ENCODE assay signal across 12 mouse cellular contexts in genomic region chr3:137785224-137785623, GRCm38 (mm10).
A peak's percentile ranks its signal among the peaks of the same experiment; 100 is the strongest.
DNase-seq lines count a peak whose midpoint lies in the region; ATAC-seq and TF ChIP-seq lines count a peak whose summit lies in the region.
"Had no signal": no experiment of that assay in that cellular context is flagged by ENCODE, and none has a peak within 500 bp of the region (broad histone marks: within the 10 kb centered on the region; RNA-seq: fewer than 3 reads in every experiment).

No protein-coding gene starts in this region.

- no peaks in the 10 kb centered on the region for H3K9me3 ChIP-seq in ES-E14 (ENCODE audit: control insufficient read depth, insufficient read depth, low read depth, low read length)
- no peaks in the 10 kb centered on the region for H3K9me3 ChIP-seq in embryonic facial prominence, embryonic 10.5 days
- no peaks in the 10 kb centered on the region for H3K9me3 ChIP-seq in heart, embryonic 16.5 days (replicated peaks; ENCODE audit: control insufficient read depth, low read length)
- no peaks in the 10 kb centered on the region for H3K9me3 ChIP-seq in midbrain, embryonic 12.5 days
- H3K9me3 ChIP-seq in liver, embryonic 12.5 days (replicated peaks) = no peaks in the 10 kb centered on the region
- H3K9me3 ChIP-seq: G1E had no signal

- H3K4me2 ChIP-seq in heart, embryonic 16.5 days (ENCODE audit: low read depth, low read length) = peak overlapping the region; percentile 14; the same call in 1 of the 2 replicates
- peak overlapping the region; percentile 30 for H3K4me2 ChIP-seq in midbrain, embryonic 12.5 days (replicated peaks)
- H3K4me2 ChIP-seq in liver, embryonic 12.5 days = no peak overlapping the region

- H3K9ac ChIP-seq in ES-E14 (ENCODE audit: insufficient read depth, low read depth, low read length, poor library complexity, severe bottlenecking) = peak overlapping the region; percentile 54; the same call in 1 of the 2 replicates
- no peak overlapping the region for H3K9ac ChIP-seq in heart, embryonic 16.5 days (ENCODE audit: low read length)
- H3K9ac ChIP-seq in midbrain, embryonic 12.5 days (replicated peaks) = no peak overlapping the region
- no peak overlapping the region for H3K9ac ChIP-seq in liver, embryonic 12.5 days

- in situ Hi-C loops in ES-E14 (cut with MboI; ENCODE audit: low sequenced_read_pairs in 2 of 2, unreplicated experiment in 2 of 2) = loop anchor here in 1 of 2 experiments (25.0 kb wide), 1 partner anchor 352 kb away; the partner anchor contains the start of genes Mttp and Trmt10a

- DNase-seq in ES-E14 (ENCODE audit: low read depth, low spot score) = no peak
- DNase-seq in embryonic facial prominence, embryonic 10.5 days (ENCODE audit: low spot score) = no peak
- DNase-seq in lung, postnatal 36 days = no peak
- no peak for DNase-seq in layer of hippocampus, adult 8-10 months (ENCODE audit: low spot score in 2 of 2)
- DNase-seq: adrenal gland, adult 2 months; cerebellum, adult 8-10 months; left cerebral cortex, postnatal 4 days; thymus, adult 2 months had no signal

- H3K4me3 ChIP-seq in ES-E14 (ENCODE audit: insufficient read depth in 1 of 2, low read depth in 1 of 2, low read length in 2 of 2, poor library complexity in 1 of 2, severe bottlenecking in 1 of 2) = no peak overlapping the region
- H3K4me3 ChIP-seq in embryonic facial prominence, embryonic 10.5 days = no peak overlapping the region
- H3K4me3 ChIP-seq in heart, embryonic 16.5 days (ENCODE audit: low read length) = no peak overlapping the region
- no peak overlapping the region for H3K4me3 ChIP-seq in midbrain, embryonic 12.5 days
- H3K4me3 ChIP-seq in liver, embryonic 12.5 days = no peak overlapping the region

- WGBS in embryonic facial prominence, embryonic 10.5 days = 72% methylated on average over 7 of the region's 7 CpGs
- WGBS in heart, embryonic 16.5 days = 48% methylated on average over 7 of the region's 7 CpGs
- 34% methylated on average over 7 of the region's 7 CpGs for WGBS in midbrain, embryonic 12.5 days
- 69% methylated on average over 7 of the region's 7 CpGs for WGBS in liver, embryonic 12.5 days (ENCODE audit: insufficient replicate concordance)

- peak overlapping the region; percentile 24; the same call in 1 of the 2 replicates for H3K27ac ChIP-seq in ES-E14 (ENCODE audit: insufficient read depth, low read depth, low read length, poor library complexity, severe bottlenecking)
- H3K27ac ChIP-seq in embryonic facial prominence, embryonic 10.5 days (replicated peaks) = peak overlapping the region; percentile 59; the same call in 1 of the 2 replicates
- 0 out of 2 replicates have a peak overlapping the region, but pooled peaks have one; percentile 11 for H3K27ac ChIP-seq in heart, embryonic 16.5 days (ENCODE audit: low read length)
- H3K27ac ChIP-seq in midbrain, embryonic 12.5 days (replicated peaks) = peak overlapping the region; percentile 75
- no peak overlapping the region for H3K27ac ChIP-seq in liver, embryonic 12.5 days

- no peaks in the 10 kb centered on the region for H3K36me3 ChIP-seq in ES-E14 (ENCODE audit: control insufficient read depth, insufficient read depth, low read length, poor library complexity, severe bottlenecking)
- no peaks in the 10 kb centered on the region for H3K36me3 ChIP-seq in embryonic facial prominence, embryonic 10.5 days (replicated peaks)
- H3K36me3 ChIP-seq in heart, embryonic 16.5 days (ENCODE audit: control insufficient read depth, insufficient read depth) = no peaks in the 10 kb centered on the region
- H3K36me3 ChIP-seq in midbrain, embryonic 12.5 days = no peaks in the 10 kb centered on the region
- no peaks in the 10 kb centered on the region for H3K36me3 ChIP-seq in liver, embryonic 12.5 days
- H3K36me3 ChIP-seq: G1E had no signal

- peaks cover 8 to 11% of the 10 kb centered on the region in 2 experiments for H3K4me1 ChIP-seq in ES-E14 (ENCODE audit: control insufficient read depth in 2 of 2, insufficient read depth in 2 of 2, low read length in 2 of 2, poor library complexity in 1 of 2)
- H3K4me1 ChIP-seq in embryonic facial prominence, embryonic 10.5 days = peaks cover 16% of the 10 kb centered on the region
- peaks cover 6% of the 10 kb centered on the region; the same call in 1 of the 2 replicates for H3K4me1 ChIP-seq in heart, embryonic 16.5 days (ENCODE audit: control insufficient read depth, insufficient read depth, low read length)
- peaks cover 21% of the 10 kb centered on the region for H3K4me1 ChIP-seq in midbrain, embryonic 12.5 days
- peaks cover 9% of the 10 kb centered on the region for H3K4me1 ChIP-seq in liver, embryonic 12.5 days

- peaks cover 17% of the 10 kb centered on the region for H3K27me3 ChIP-seq in embryonic facial prominence, embryonic 10.5 days (replicated peaks; ENCODE audit: low read depth, poor library complexity, severe bottlenecking)
- H3K27me3 ChIP-seq in heart, embryonic 16.5 days (ENCODE audit: control insufficient read depth, insufficient read depth, low read length) = no peaks in the 10 kb centered on the region
- H3K27me3 ChIP-seq in midbrain, embryonic 12.5 days = 0 out of 2 replicates have a peak, but pooled peaks cover 3% of the 10 kb centered on the region
- H3K27me3 ChIP-seq in liver, embryonic 12.5 days (replicated peaks) = peaks cover 21% of the 10 kb centered on the region

- peak; percentile 72 for ATAC-seq in heart, embryonic 16.5 days (replicated peaks; ENCODE audit: extremely low read depth, insufficient read depth, low FRiP score)
- peak; percentile 72 for ATAC-seq in midbrain, embryonic 12.5 days (ENCODE audit: low FRiP score, low read depth)
- ATAC-seq in liver, embryonic 12.5 days = no peak

TF ChIP-seq in ES-E14, 5 proteins besides CTCF, POLR2A, EP300 and RAD21:
- TF ChIP-seq CHD2 (IDR thresholded peaks at IDR 0.05; ENCODE audit: low read depth, low read length) (no peak), ZC3H11A (IDR thresholded peaks at IDR 0.05; ENCODE audit: borderline replicate concordance, low read depth, low read length) (no peak), ZNF384 (IDR thresholded peaks at IDR 0.05; ENCODE audit: low read depth, low read length) (0 out of 2 replicates have a peak, but pooled peaks have one; percentile 9)
